Mouse (Mus musculus) thymus, postnatal 4 days (tissue): ENCODE measurements around the gene Fezf2.

Experiments used
- DNase-seq: peaks from one replicate; pipeline ENCODE4 v3.0.0; 2021

The Fezf2 gene

DNA sequence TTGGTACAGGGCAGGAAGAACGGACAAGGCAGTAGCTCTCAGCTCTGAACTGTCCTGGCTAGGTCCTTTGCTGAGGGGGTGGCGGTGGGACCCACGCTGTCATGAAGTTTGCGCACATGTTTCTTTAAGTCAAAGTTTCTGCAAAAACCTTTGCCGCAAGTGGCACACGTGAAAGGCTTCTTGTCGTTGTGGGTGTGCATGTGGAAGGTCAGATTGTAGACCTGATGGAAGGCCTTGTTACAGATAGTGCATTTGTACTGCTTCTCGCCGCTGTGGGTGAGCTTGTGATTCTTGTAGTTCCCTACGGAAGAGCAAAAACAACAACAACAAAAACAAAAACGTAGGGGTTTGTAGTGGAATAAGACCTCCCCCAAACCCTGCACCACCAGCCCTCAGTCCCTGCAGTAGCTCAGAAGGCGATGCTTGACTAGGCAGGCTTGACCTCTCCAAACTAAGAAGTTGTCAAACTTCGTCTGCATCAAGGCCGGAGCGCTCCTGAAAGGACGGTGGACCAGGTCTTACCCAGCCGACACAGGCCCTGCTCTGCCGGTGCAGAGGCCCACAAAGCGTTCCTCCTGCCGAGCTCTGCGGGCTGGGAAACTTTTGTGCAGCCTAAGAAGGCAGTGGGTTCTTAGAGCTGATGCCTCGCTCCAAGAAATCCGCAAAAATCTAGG lies 5.4 kb downstream of the Fezf2 start:
- no peak for DNase-seq

DNA sequence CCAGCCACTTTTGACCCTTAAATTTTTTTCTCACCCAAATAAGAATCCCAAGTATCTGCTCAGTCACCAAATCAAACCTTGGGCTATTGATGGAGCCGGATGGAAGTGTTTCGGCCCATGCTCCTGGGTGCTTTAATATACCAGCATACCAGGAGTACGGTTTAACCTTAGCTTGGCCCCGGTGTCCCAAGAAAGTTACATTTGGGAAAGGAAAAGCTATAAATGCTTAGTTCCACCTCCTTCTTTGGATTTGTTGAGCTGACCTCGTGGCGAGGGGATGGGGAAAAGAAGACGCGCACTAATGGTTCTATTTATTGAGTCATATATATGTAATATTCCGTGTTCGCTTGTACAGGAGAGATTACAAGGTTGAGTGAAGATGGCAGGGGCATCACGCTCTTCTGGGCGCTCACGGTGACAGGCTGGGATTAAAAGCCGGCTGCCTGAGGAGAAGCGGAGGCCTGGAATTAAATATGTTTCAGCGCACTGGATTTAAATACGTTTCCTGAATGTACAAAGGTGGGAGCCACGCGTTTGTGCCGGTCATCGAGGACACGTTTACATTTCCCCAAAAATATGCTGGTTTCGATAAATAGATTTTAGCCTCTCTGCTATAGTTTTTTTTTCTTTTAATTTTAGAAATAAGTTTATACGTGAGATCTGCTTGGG lies 6.1 kb downstream of the Fezf2 start:
- DNase-seq = no peak

DNA sequence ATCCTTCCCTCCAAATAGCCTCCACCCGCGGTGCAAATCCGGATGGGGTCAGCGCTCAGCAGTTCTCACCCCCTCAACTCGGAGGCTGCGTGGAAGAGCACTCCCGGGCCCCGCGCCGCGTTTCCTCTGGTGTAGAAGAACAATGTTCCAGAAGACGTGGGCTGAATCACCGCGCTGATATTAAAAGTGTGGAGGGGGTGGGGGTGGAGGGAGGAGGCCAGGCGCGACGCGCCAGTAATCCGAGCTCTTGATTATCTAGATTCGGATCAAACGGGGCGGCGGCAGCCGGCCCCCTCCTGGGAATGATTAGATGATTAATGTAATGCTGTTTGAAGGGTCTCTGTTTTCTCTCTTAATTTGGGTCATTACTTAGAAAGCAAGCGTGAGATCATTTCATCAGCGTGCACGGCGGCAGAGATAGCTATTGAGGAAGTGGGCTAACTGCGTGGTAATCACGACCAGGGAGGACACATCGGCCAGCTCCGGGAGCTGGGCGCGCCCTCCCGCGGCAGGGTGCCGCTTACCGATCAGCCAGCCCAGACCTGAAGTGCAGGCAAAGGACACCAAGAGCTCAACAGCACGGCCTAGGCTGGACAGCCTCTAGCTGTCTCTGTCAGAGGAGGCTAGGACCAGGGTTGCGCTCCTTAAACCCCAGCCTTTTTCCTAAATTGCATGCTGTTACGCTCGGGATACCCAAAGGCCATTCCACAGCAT lies 6.8 kb downstream of the Fezf2 start:
- no peak for DNase-seq

DNA sequence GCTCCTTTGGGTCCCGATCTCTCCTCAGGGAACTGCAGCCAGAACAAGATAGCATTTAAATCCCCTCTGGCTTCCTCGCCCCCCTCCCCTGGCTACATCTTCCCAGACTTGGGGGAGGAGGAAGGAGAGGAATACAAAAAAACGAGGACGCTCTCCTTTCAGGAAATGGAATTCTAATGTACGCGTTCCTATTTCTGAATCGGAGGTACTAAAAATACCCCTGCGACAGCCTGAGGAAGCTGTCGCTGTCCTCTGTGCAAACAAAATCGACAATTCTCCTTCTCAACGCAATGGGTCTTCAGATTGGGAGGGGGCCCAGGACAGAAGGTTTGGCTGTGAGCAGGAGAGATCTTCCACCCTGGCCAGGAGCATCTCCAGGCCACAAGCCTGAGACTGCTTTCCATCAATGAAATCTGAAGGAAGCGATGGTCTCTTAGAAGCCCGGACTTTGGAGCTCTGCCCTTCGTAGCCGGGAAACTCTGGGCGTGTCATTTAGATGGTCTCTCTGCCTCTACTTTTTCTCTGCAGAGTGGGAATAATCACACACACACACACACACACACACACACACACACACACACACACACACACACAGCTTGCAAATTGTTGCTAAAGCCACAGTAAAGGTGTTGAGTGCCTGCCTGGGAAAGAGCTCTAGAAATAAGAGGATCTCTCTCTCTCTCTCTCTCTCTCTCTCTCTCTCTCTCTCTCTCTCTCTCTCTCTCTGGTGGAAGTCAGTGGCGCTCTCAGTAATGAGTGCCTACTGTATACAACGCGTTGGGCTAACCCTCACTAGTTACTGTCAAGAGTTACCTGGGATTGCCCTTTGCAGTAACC lies 7.5 kb downstream of the Fezf2 start:
- no peak for DNase-seq

DNA sequence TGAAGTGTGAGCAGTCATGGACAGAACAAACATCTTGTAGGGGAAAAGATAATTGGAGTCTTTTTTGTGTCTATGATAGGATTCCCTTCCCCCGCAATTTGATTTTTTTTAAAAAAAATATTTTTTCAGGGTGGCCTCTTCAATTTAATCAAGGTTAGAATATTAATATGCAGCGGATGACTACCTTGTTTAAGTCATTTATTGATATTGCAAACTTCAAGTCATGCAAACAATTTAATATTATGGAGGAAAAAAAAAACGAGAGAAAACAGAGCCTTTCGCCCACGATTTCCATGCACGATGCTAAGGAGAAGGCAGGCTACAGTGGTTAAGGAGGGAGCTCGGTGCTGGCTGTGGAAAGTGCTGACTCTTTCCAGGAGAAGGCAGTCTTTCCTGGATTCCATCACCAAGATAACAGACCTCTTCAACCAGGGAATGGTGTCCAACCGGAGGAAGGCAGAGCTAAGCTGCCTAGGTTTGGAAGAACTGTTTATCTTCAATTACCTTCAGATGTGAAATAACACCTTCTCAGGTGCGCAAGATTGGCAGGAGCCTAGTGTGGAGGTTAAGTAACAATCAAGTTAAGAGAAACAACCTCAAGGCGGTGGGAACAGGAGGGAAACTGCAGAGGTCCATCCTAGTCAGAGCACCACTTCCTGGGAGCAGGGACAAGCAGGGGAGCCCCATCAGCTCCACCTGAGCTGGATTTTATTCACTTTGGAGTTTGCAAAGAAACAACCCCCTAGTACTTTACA lies 9.0 kb downstream of the Fezf2 start:
- no peak for DNase-seq

DNA sequence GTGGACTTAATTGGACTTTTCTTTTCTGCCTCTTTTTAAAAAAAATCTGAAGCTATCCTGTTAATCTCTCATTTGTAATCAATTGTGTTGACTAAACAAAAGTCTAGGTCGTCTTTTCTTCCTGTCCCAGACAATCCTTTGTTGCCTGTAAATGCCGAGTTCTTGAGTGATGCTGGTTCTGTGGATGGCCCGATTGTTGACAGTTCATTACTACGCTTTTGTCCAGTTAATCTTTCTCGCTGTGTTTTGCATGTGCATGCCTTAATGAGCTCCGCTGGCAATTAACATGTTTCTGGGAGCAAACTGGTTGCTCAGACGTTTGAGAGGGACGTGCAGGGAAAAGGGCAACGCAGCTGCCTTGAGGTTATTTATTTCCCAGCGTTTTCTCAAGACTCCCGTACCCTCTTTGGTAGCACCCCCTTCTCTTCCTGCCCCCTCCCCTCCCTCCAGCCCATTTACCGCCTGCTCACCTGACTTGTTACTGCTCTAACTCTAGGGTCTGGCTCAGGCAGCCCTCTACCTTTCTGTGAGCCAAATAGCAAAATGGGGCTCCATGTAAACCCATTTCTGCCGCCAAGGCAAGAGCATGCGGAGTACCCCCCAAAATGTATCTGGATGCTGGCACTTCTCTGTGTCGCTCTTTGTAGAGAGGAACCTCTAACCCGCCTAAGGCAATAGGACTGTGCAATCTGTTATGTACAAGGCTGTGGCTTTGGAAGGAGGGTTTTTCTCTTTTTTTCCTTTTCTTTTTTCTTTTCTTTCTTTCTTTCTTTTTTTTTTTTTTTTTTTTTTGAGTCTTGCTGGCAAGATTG lies 9.8 kb downstream of the Fezf2 start:
- no peak for DNase-seq

DNA sequence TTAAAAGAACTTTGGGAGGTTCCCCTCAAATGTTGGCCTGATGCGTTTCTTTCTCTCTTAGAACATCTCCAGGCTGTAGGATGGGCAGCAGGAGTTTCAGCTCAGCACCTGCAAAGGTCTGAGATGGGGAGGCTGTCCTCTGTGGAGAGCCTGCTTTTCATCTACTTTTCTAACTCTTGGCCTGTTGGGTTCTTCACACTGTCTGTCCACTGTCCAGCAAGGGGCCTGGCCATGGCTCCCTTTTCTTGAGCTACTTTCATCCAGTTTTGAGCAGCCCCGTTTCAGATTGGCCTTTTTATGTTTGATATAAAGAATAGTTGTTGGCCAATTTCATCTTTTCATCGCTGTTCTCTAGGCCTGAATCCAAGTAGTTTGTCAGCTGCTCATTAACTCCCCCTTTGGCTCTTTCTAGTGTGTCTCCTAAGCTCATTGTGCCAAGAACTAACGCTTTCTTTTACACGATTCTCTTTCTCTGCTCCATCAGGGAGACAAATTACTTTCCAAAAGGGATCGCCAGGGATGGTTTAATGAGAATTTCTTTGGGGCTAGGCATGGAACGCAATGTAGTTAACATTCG lies 10.5 kb downstream of the Fezf2 start:
- no peak for DNase-seq

DNA sequence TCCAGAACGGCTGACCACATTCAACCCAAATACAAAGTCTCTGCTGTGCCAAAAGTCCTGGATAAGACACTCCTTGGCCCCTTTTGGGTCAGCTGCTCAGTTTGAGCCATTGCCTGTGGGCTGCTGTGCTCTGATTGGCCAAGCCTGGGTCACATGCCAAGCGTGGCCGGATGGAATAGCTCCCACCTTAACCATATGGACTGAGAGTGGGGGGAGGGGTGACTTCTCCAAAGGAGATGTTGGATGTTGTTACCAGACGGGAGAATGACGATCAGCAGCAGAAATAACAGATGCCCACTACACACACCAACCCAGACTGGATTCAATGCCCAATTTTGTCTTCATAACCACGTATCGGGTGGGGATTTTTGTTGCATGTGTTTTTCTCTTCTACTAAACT lies 13.1 kb downstream of the Fezf2 start:
- no peak for DNase-seq

DNA sequence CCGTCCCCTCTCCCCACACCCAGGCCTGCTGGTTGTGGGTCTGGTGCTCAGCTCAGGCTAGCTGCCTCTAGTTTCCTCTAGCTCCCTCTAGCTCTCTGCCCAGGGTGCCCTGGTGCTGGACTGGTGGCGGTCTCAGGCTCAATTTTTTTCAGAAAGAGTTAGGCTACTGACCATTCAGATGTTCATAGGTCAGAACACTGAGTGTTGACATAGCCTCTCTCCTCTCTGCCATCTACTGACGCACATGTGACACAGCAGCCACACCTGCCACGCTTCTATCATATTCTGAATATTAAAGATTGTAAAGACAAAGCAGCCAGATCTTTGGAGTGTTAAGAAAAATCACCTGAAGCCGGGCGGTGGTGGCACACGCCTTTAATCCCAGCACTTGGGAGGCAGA lies 14.4 kb downstream of the Fezf2 start:
- DNase-seq = no peak

DNA sequence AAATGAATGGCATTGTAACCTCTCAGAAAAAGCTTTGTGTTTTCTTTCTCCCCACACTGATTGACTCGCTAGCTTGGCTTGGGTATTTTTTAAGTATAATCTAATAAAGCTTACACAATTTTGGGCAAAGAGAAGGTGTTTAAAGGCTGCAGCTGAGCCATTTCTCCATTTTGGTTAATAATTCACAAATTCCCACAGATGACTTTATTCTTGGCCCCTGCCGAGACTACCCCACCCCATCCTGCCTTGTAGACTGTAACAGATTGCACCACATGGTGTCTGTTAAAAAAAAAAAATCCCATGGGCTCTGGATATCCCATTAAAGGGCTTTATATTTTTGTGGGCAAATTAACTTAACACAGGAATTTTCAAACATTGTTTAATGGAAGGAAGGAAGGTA lies 44.9 kb downstream of the Fezf2 start:
- DNase-seq = no peak

DNA sequence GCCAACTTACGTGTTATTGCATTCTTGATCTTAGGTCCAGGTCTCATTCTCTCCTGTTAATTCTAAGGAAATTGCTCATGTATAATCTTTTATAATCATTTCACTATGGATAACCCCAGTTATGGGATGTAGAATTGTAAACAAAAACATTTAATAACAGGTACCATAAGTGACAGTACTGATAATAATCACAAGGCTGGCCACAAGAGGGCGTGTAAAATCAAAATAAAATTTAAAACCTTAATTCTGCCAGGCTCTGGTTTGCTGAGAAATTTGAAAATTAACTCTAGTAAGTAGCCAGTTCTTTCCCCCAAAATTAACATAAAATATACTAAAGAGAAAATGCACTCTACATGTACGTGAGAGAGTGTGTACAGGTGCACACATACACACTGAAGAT lies 47.3 kb downstream of the Fezf2 start:
- no peak for DNase-seq

DNA sequence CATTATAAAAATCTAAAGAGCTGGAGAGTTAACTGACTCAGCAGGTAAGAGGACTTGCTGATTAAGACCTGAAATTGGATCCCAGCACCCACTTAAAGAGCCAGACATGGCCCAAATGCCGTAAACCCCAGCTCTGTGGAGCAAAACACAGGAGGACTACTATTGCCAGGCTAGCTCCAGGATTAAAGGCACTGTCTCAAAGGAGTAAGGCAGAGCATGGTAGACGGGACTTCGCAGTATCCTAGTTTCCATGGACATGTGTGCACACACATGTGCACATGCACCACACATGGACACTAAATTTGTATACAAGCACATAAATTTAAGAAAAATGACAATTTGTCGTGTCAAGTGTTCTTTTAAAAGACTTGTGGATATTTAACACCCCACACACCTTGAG lies 47.7 kb downstream of the Fezf2 start:
- DNase-seq = no peak

DNA sequence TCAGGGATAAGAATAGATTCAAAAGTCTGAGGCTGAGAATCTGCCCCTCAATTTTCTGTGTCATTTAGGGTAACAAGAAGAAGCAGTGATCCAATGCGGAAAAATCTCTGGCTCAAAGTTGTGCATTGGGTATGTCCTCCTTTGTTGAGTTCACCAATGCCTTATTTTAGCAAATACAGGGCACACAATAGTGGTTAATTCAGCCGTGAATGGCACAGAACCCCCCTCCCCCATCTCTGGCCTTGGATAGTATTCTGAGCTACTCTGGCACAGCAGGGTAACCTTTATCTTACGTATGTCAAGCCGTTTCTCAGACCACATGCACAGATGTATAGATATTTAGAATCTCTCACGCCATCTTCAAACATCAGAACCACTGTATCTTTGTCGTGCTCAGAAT lies 48.3 kb downstream of the Fezf2 start:
- no peak for DNase-seq

DNA sequence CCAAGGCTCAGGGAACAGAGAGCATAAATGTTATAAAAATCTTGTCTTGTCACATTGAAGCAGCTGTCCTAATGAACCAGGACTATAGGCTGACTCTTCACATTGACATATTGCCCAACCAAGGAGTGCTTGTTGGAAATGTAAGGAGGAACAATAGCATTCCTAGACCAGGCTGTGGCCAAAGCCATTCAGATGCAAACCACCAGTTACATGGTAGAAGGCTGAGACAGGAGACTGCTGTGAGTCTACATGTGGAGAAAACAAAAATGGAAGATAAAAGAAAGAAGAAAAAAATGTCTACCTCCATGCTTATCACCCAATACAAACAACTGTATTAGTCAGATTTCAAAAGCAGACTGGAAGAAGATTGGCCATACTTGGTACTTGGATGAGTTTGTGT lies 48.8 kb downstream of the Fezf2 start:
- no peak for DNase-seq

DNA sequence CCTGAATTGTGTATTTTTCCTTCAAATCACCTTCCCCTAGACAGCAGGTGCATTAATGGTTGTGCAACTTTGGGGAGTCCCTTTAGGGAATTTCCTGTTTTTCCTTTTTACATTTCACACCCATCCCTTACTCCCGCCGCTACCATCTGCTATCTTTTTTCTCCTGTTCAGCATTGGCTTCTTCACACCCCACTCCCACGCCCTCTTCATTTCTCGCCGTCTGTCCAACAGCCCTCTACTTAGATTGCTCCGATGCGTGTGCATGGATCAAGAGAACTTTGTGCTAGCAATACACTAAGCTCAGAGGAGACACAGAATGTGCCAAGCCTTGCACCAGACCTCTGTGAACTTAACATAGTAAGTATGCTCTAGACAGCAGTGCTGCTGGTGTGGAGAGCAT lies 51.6 kb downstream of the Fezf2 start:
- no peak for DNase-seq
